Mouse (Mus musculus) kidney, postnatal 36 days (tissue): ENCODE results near the gene Hspbp1.

ENCODE experiments used
- DNase-seq, 2 experiments: peaks; one replicate each; pipeline ENCODE4 v3.0.0; 2021 to 2022; ENCODE audit warnings: mixed read lengths in 2 of 2

Hspbp1 gene

GRCm38 (mm10) chr7:4684632-4685417, at the start of gene Hspbp1:
TSS of gene Hspbp1 (minus strand) at chr7:4685068.
- peak; percentile 98 to 99 for DNase-seq

GRCm38 (mm10) chr7:4732968-4733392, 48.1 kb upstream of the Hspbp1 start:
- DNase-seq, result peak; percentile 39 to 72

DNA sequence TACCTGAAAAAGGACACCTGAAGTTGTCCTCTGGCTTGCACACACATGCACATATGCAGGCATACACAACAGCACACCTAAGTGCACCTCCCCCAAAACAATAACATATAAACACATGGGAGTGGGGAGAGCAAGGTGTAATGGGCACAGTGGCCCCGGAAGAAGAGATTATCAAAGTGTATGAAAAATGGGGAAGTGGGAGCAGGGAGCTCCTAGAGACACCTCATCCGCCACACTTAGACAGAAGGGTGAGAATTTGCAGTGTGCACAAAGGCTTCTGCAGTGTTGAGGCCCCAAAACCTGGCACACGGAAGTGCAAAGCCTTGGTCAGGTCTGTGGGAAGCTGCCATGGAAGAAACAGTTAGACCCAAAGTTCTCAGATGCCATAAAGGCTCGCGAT, 46.2 kb upstream of the Hspbp1 start:
- no peak for DNase-seq

GRCm38 (mm10) chr7:4725169-4725568, 40.3 kb upstream of the Hspbp1 start, which contains the start of gene Tmem150b:
TSS of gene Tmem150b (minus strand) at chr7:4725249.
- DNase-seq, result no peak

DNA sequence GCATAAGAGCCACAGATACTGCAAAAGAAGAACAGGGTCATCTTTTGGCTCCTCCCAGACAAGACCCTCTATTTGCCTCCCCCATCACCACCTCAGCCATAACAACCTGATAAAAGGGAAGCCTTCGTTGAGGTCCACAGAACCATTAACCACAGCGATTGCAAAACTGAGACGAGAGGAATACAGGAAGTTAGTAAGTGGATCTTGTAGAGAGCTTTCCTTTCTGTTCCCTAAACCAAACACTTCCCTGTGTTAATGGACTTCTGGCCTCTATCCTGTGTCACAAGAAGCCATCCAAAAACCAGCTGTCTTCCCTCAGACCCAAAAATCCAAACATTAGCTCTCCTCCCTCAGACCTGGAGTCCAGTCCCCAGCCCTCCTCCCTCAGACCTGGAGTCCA, 39.5 kb upstream of the Hspbp1 start:
- DNase-seq, result no peak

DNA sequence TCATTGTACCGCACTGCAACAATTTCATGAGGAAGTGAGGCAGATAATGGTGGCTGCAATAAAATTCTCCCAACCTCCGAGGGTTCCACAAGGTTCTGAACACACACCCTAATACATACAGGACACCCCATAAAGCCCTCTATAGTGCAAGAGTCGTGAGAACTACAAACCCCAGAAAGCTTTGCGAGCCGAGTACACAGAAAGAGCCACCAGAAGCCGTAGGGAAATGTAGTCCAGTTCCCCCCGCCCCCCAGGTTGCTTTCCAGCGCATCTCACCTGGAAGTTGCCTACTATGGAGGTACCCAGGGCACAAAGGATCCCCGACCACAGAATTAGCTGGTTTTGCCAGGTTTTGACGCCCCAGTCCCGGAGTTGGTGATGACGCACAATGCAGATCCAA, 38.6 kb upstream of the Hspbp1 start:
- peak; percentile 20 to 41 for DNase-seq

GRCm38 (mm10) chr7:4719276-4719675, 34.4 kb upstream of the Hspbp1 start:
- no peak for DNase-seq

- DNase-seq, result no peak
Observed at GRCm38 (mm10) chr7:4716955-4717354, 32.1 kb upstream of the Hspbp1 start.

DNA sequence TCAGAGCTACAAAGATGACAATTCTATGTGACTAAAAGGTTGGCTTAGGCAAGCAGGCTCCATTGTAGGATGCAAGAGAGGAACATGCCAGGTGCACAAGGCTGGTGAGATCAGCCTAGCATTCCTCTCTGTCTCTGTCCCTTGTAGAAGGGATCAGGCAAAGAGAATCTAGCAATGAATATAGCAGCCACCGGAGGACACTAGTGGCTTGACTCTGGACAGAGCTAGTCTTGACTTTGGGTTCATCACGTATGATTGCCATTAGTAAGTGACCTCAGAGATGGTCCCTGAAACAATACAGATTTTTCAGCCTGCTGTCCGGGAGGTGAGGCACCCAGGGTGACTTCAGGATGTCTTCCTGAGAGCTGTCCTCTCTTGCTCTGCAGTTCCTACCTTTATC, 27.7 kb upstream of the Hspbp1 start:
- no peak for DNase-seq

GRCm38 (mm10) chr7:4705098-4705497, 20.2 kb upstream of the Hspbp1 start:
- peak; percentile 30 to 73 for DNase-seq

- DNase-seq, result no peak
Observed at GRCm38 (mm10) chr7:4703195-4703594, 18.3 kb upstream of the Hspbp1 start.

DNA sequence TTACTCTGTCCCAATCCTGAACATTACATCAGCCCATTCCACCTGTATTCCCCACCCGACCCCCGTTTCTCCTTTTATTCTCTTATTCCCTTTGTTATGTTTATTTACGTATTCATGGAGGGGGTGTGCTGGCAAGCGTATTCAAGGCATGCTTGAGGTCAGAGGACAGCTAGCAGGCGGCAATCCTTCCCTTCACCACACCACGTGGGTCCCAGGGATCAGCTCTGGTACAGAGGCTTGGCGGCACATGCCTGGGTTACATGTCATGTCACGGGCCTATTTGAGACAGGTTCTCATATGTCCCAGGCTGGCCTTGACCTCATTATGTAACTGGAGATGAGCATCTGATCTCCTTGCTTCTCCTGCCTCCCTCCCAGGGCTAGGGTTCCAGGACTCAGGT, 17.5 kb upstream of the Hspbp1 start:
- DNase-seq, result no peak

DNA sequence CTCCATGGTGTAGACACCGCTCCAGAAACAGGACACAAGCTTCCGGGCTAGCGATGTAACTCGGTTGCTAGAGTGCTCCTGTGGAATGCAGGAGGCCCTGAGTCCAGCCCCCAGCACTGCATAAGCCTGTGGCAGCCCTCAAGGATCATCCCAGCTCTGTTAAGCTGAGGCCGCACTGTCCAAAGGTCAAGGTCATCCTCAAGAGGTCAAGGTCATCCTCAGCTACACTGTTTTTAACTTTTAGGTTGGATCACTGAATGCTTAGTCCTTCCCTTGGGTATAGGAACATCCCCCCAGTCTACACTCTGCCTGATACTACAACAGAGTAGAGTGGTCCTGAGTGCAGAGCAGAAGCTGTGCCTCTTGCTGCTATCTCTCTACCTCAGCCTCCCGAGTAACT, 8.1 kb upstream of the Hspbp1 start:
- DNase-seq, result no peak

DNA sequence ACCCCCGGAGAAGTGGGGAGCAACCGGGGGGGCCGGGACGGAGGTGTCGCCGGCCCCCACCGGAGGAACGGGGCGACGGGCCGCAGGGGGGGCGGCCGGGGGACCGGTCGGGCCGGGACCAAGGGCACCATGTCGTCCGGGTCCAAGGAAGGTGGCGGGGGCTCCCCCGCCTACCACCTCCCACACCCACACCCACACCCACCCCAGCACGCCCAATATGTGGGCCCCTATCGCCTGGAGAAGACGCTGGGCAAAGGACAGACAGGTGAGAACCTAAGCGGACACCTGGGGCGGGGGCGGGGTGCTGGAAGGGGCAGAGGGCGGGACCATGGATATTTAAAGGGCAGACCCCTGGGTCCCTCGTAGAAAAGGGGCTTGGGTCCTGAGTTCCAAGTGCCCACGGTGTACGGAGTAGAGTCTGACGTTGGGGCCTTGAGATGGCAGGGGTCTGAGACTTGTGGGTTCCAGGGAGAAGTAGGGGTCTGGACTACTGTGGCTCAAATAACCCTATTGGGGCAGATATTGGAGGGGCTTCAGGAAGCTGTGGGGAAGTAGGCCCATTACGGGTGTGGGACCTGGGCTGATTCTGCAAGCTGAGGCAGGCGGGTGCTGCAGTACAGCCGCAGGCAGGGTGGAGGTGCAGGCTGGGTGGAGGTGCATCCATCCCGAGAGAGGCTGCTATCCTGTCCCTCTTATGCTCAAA, 6.2 kb upstream of the Hspbp1 start:
- DNase-seq, result no peak

DNA sequence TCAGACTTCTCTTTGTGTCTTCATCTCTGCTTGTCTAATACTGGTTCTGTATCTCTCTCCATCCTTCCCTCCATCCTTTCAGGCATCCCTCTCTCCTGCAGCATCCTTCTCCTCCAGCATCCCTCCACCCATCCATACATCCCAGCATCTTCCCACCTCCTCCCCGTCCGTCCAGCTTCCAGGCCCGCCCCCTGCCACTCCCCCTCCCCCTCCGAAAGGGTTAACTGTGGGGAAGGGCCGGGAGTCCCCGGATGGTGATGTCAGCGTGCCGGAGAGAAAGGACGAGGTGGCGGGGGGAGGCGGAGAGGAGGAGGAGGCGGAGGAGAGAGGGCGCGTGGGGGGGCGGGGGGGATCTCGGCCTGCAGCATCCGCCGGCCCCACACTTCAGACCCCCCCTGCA, 5.5 kb upstream of the Hspbp1 start, which contains the start of gene Brsk1:
Brsk1 (plus strand) TSS at position 218 of the 400 bp plus-strand sequence.
- DNase-seq, result peak; percentile 20 to 57

GRCm38 (mm10) chr7:4684203-4684602, 665 bp downstream of the Hspbp1 start:
- DNase-seq, result no peak

- DNase-seq, result no peak
Observed at GRCm38 (mm10) chr7:4683307-4683706, 1.6 kb downstream of the Hspbp1 start.

DNA sequence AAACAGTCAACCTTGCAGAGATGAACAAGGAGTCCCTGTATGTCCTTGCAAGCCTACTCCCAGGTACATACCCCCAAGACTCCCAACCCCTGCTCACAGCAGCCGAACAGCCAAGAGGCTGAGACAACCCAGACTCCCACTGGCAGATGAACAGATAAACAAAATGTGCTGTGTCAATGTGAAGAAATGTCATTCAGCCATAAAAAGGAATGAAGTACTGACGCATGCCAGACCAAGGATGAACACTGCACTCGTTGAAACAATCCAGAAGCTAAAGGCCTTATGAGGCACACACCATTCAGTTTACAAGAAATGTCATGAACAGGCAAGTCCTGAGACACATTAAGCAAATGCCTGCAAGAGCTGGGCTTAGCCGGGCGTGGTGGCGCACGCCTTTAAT, 9.7 kb downstream of the Hspbp1 start:
- DNase-seq, result no peak

- DNase-seq, result no peak
Observed at GRCm38 (mm10) chr7:4674114-4674731, 10.6 kb downstream of the Hspbp1 start.

DNA sequence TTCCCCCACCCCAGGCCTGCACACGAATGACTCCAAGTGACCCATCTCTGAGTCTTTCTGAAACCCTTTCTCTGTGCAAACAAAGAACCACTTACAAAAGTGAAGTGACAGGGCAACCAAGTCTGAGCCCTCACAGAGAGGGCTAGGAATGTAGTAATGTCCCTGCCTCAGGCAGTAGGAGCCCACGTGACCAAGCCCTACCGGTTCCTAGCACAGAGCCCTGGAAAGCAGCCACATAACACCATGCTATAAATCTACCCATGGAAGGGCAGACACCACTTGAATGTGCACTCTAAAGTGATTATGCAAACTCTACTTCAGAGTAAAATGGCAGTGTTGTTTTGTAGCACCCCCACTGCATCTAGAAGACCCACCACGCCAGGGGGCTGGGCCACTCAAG, 12.9 kb downstream of the Hspbp1 start:
- peak; percentile 56 to 57 for DNase-seq

- no peak for DNase-seq
Observed at GRCm38 (mm10) chr7:4670655-4671255, 14.1 kb downstream of the Hspbp1 start.

GRCm38 (mm10) chr7:4669156-4669555, 15.7 kb downstream of the Hspbp1 start:
- no peak for DNase-seq

DNA sequence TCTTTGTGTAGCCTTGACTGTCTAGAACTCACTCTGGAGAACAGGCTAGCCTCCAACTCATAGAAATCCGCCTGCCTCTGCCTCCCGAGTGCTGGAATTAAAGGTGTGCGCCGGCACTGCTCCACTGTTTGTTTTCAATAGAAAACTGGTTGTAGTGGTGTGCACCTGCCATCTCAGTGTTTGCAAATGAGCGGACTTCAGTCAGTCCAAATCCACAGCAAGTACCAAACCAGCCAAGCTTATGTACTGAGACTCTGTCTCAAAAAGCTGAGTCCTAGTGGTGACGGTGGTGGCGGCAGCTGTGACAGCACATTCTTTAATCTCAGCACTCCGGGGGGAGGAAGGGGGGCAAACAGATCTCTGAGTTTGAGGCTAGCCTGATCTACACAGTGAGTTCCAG, 16.4 kb downstream of the Hspbp1 start:
- DNase-seq, result no peak
